Mouse (Mus musculus): ENCODE measurements at regions not wholly inside any gene's neighbourhood (a gene's known extent, or its start where the extent isn't known, plus 50 kb on each side); places are given as distances from the start of the nearest gene placed in this dataset.

- DNase-seq (ENCODE audit: low spot score in 2 of 2) = no peak
- no peak overlapping the region for H3K27ac ChIP-seq
- TF ChIP-seq CTCF (conservative IDR thresholded peaks at IDR 0.05) = no peak
- no peak overlapping the region for H3K4me3 ChIP-seq
These were observed 290.0 kb downstream of the Pla2g4a start for GRCm38 (mm10) chr1:149671091-149671490.

All from layer of hippocampus, adult 2 months (tissue).